Mouse (Mus musculus) urinary bladder, postnatal 10 days (tissue): Measurements from ENCODE around the gene Hax1.
A peak's percentile ranks its signal among the peaks of the same experiment; 100 is the strongest.

ENCODE experiments used
- DNase-seq: peaks from one replicate; pipeline ENCODE4 v3.0.0; 2022; ENCODE audit warnings: low spot score

The Hax1 gene

DNA sequence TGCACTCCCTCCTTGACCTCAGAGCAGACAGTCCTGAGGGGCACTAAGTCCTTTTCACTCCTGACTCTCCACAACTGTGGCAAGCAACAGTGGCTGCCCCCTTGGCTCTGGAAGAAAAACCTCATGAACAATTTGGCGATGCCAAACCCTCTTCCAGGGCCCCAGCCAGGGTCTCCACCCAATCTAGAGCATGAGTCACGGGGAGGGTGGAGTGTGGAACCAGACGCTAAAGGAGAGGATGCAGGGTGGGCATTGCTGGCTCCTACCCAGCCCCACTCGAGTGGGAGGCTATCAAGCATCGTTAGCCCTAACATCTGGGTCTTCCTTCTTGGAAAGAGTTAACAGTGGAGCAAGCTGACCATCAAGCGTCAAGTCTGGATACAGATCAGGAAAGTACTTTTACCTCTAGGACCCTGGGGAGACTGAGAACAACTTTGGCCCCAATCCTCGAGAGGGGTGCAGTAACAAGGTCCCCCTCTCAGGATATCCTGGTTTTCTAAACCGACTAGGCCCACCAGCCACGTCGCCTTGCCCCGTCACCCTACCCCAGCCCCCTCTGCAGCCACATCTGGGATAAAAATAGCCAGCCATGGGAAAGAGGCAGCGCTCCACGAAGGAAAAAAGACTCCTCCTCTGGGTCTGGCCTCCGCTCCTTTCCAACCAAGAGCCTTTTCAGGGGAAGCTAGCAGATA lies 36.4 kb downstream of the Hax1 start:
- DNase-seq: no peak

DNA sequence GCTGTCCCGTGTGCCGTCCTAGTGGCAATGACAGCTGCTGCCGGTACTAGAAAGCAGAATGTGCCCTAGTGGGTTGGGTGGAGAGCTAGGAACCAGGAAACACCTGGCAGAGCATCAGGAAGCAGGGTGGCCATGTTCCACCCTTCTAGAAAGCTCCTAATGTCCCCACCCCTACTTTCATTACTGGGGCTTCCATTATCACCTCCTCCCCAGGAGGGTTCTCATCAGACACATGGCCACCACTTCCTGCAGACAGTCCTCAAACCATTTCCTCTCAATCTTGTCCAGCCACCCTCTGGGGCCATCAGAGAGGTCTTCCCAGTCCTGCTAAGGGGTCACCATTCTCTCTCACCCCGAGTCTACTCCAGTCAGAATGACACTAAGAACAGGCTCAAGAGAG lies 37.1 kb downstream of the Hax1 start:
- no peak for DNase-seq

DNA sequence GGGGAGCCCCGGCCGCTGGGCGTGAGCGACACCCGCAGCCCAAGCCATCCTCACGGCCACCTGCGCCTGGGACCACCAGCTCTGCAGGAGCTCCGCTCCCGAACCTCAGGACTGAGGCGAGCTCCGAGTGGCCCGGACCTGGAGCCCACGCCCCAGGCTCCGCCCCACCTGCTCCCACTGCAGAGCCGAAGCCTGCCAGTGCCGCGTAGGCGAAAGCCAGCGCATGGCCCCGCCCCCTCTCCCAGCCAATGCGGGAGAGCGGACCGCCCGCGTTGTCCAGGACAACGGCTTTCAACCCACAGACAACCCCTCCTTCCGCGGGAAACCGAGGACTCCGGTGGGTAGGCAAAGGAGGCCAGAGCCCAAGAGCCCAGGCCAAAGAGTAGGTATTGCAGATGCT lies 38.1 kb downstream of the Hax1 start:
- DNase-seq: peak; percentile 63

- DNase-seq: no peak
Measured at GRCm38 (mm10) chr3:89959435-89959834, 39.1 kb downstream of the Hax1 start.

GRCm38 (mm10) chr3:89957880-89958279 lies 40.7 kb downstream of the Hax1 start:
- DNase-seq: no peak

DNA sequence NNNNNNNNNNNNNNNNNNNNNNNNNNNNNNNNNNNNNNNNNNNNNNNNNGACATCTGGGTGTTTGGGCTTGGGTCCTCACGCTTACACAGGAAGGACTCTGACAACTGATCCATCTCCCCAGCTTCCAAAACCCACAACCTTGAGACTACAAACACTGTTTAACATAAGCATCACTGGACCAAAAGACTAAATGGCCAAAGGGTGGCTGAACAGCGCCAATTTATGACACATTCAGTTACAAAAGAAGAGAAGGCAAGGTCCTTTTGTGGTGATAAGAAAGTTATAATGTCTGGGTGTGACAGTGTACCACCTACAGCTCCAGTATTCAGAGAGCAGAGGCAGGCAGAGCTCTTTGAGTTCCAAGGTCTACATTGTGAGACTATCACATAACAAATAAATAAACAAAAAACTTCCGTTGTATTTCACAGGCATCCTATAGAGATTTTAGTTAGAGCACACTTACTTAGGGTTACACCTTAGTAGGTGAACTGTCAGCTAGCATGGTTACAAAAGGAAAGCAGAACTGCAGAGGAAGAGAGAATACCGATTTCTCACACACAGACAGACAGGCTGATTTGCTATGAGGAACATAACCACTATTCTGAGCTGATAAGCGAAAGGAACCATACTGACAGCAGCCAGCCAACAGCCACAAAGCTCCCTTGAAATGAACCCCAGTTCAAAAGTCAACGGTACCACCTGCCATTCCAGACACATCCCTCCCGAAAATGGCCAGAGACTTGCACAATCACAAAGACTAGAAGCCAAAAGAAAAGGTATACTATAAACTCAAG lies 42.2 kb downstream of the Hax1 start:
- DNase-seq: no peak

- no peak for DNase-seq
Measured at GRCm38 (mm10) chr3:89953420-89953819, 45.2 kb downstream of the Hax1 start.

DNA sequence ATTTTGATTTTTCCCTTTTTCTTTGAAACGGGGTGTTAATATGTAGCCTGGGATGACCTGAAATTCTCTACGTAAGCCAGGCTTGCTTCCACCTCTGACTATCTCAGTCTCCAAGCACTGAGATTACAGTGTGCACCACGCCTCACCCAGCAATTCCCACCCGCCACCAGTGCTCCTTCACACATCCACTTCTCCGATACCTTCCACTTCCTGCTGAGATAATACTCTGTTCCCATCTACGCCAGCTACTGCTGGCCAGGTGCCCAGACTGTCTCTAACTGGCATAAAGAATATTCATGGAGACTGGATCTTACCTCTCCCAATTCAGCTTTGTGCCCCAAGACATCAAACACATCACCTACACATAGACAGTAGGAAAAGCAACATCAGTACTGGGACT lies 49.9 kb downstream of the Hax1 start:
- DNase-seq: no peak

DNA sequence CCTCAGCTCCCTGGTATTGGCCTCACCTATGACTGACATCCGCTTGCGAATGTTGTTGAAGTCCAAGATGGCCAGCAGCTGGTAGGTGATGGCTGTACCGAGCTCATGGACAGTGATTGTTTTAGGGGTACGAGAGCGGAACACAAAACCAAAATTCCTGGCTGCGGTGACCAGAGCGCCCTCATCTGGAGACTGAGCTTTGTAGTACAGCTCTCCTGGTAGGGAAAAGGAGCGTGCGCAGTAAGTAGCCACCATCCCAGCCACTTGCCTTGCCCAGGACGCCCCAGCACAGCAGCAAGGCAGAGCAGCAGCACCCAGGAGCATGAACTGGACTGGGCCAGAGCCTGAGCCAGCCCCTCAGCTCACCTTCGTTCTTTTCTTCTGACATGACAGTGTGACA lies 50.6 kb downstream of the Hax1 start:
- no peak for DNase-seq
